Mouse (Mus musculus) CH12.LX (cell line): ENCODE data around the gene Eef1e1. TPM values are rescaled to one million over a fixed set of nuclear protein-coding genes. Genes with fewer than 3 reads are reported as not detected.

Experiments used
- DNase-seq: peaks from one replicate; pipeline ENCODE4 v3.0.0-alpha.2; 2013; ENCODE audit errors: extremely low read depth
- H3K27ac ChIP-seq: 2 replicates; pipeline ENCODE4 v1.5.1; 2012; ENCODE audit warnings: low read depth, mild to moderate bottlenecking, control low read depth, moderate library complexity; ENCODE audit not compliant: insufficient read depth
- H3K27me3 ChIP-seq: replicated peaks from 2 replicates; pipeline ENCODE3; 2012; ENCODE audit warnings: inconsistent platforms
- H3K36me3 ChIP-seq, 2 experiments: replicated peaks in 1 of 2; 2 replicates each; pipeline versions ENCODE3 to v1.6.1; 2012; ENCODE audit warnings: inconsistent platforms in 1 of 2, low read length in 1 of 2, mild to moderate bottlenecking in 1 of 2, mixed read lengths in 1 of 2, moderate library complexity in 1 of 2; ENCODE audit not compliant: control insufficient read depth in 1 of 2, insufficient read depth in 1 of 2
- H3K4me1 ChIP-seq, 2 experiments: 2 replicates each; pipeline ENCODE4 v1.6.1; 2012; ENCODE audit warnings: inconsistent platforms in 1 of 2, moderate library complexity in 1 of 2; ENCODE audit not compliant: insufficient read depth in 2 of 2, control insufficient read depth in 1 of 2
- H3K4me2 ChIP-seq: 2 replicates; pipeline ENCODE4 v1.6.1; 2012; ENCODE audit warnings: low read depth, mild to moderate bottlenecking, control low read depth; ENCODE audit not compliant: poor library complexity, insufficient read depth, severe bottlenecking
- H3K4me3 ChIP-seq, 3 experiments: fragments of 150-350 bp in 1 of 3; sonication (generic) in 1 of 3; replicated peaks in 1 of 3; 2 replicates each; pipeline versions ENCODE3 to v1.5.1; 2011 to 2012; ENCODE audit warnings: low read depth in 2 of 3, low read length in 2 of 3, mild to moderate bottlenecking in 2 of 3, moderate library complexity in 2 of 3, control low read depth in 1 of 3, improper control_type of control experiment in 1 of 3, inconsistent platforms in 1 of 3, mixed read lengths in 1 of 3; ENCODE audit not compliant: poor library complexity in 1 of 3
- H3K79me2 ChIP-seq: replicated peaks from 2 replicates; pipeline ENCODE4 v1.6.1; 2012; ENCODE audit warnings: mild to moderate bottlenecking, moderate library complexity; ENCODE audit not compliant: control insufficient read depth, poor library complexity, insufficient read depth, severe bottlenecking; ENCODE audit errors: extremely low read depth
- H3K9ac ChIP-seq: 2 replicates; pipeline ENCODE4 v1.6.1; 2012; ENCODE audit warnings: low read depth, mild to moderate bottlenecking, control low read depth, moderate library complexity; ENCODE audit not compliant: insufficient read depth
- H3K9me3 ChIP-seq: replicated peaks from 2 replicates; pipeline ENCODE3; 2012; ENCODE audit warnings: low read length, inconsistent platforms, mixed read lengths
- BHLHE40 ChIP-seq: IDR thresholded peaks from 2 replicates; pipeline ENCODE4 v1.6.1; 2011; ENCODE audit warnings: mild to moderate bottlenecking, low read depth, low read length, improper control_type of control experiment
- CHD1 ChIP-seq: IDR thresholded peaks from 2 replicates; pipeline ENCODE4 v1.6.1; 2012; ENCODE audit warnings: low read depth, low read length, improper control_type of control experiment, inconsistent platforms
- CHD2 ChIP-seq: IDR thresholded peaks from 2 replicates; pipeline ENCODE4 v1.6.1; 2011; ENCODE audit warnings: low read length, improper control_type of control experiment
- EP300 ChIP-seq: IDR thresholded peaks from 2 replicates; pipeline ENCODE4 v1.6.1; 2011; ENCODE audit warnings: low read length, improper control_type of control experiment
- ETS1 ChIP-seq: conservative IDR thresholded peaks from 2 replicates; pipeline ENCODE4 v1.6.1; 2012; ENCODE audit warnings: low read depth, mild to moderate bottlenecking, inconsistent platforms, low read length, improper control_type of control experiment, moderate library complexity
- GABPA ChIP-seq: IDR thresholded peaks from 2 replicates; pipeline ENCODE4 v1.6.1; 2012; ENCODE audit warnings: low read depth, low read length, improper control_type of control experiment, inconsistent platforms; ENCODE audit not compliant: insufficient replicate concordance
- HCFC1 ChIP-seq: IDR thresholded peaks from 2 replicates; pipeline ENCODE4 v1.6.1; 2012; ENCODE audit warnings: low read depth, mild to moderate bottlenecking, inconsistent platforms, low read length, improper control_type of control experiment
- IRF4 ChIP-seq: IDR thresholded peaks from 2 replicates; pipeline ENCODE4 v1.6.1; 2014; ENCODE audit warnings: low read depth, mild to moderate bottlenecking, inconsistent platforms, low read length, improper control_type of control experiment
- JUN ChIP-seq: IDR thresholded peaks from 2 replicates; pipeline ENCODE4 v1.6.1; 2011; ENCODE audit warnings: low read depth, mild to moderate bottlenecking, low read length, improper control_type of control experiment, moderate library complexity; ENCODE audit not compliant: insufficient read depth
- JUND ChIP-seq: conservative IDR thresholded peaks from 2 replicates; pipeline ENCODE4 v1.6.1; 2011; ENCODE audit warnings: low read depth, low read length, improper control_type of control experiment
- KAT2A ChIP-seq: IDR thresholded peaks from 2 replicates; pipeline ENCODE4 v1.6.1; 2012; ENCODE audit warnings: low read length, improper control_type of control experiment, inconsistent platforms; ENCODE audit not compliant: insufficient replicate concordance
- MAFK ChIP-seq: IDR thresholded peaks from 2 replicates; pipeline ENCODE4 v1.6.1; 2011; ENCODE audit warnings: low read length, improper control_type of control experiment; ENCODE audit not compliant: insufficient replicate concordance
- MAX ChIP-seq: IDR thresholded peaks from 2 replicates; pipeline ENCODE4 v1.6.1; 2011; ENCODE audit warnings: low read length, improper control_type of control experiment
- MAZ ChIP-seq: IDR thresholded peaks from 2 replicates; pipeline ENCODE4 v1.6.1; 2012; ENCODE audit warnings: low read depth, mild to moderate bottlenecking, inconsistent platforms, low read length, improper control_type of control experiment, moderate library complexity
- MEF2A ChIP-seq: IDR thresholded peaks from 2 replicates; pipeline ENCODE4 v1.6.1; 2014; ENCODE audit warnings: low read depth, mild to moderate bottlenecking, inconsistent platforms, low read length, improper control_type of control experiment, borderline replicate concordance
- NELFE ChIP-seq: IDR thresholded peaks from 2 replicates; pipeline ENCODE4 v1.6.1; 2011; ENCODE audit warnings: low read depth, low read length, improper control_type of control experiment
- NRF1 ChIP-seq: IDR thresholded peaks from 2 replicates; pipeline ENCODE4 v1.6.1; 2014; ENCODE audit warnings: low read depth, mild to moderate bottlenecking, inconsistent platforms, low read length, improper control_type of control experiment, moderate library complexity
- PAX5 ChIP-seq: IDR thresholded peaks from 2 replicates; pipeline ENCODE4 v1.6.1; 2012; ENCODE audit warnings: low read length, inconsistent platforms, mixed read lengths
- POLR2A ChIP-seq: IDR thresholded peaks from 2 replicates; pipeline ENCODE4 v1.6.1; 2011; ENCODE audit warnings: low read depth, mild to moderate bottlenecking, improper control_type of control experiment, low read length
- RAD21 ChIP-seq: IDR thresholded peaks from 2 replicates; pipeline ENCODE4 v1.6.1; 2011; ENCODE audit warnings: low read depth, mild to moderate bottlenecking, low read length, improper control_type of control experiment, moderate library complexity
- RCOR1 ChIP-seq: conservative IDR thresholded peaks from 2 replicates; pipeline ENCODE4 v1.6.1; 2012; ENCODE audit warnings: low read depth, mild to moderate bottlenecking, inconsistent platforms, low read length, improper control_type of control experiment
- SIN3A ChIP-seq: IDR thresholded peaks from 2 replicates; pipeline ENCODE4 v1.6.1; 2012; ENCODE audit warnings: low read length, improper control_type of control experiment, inconsistent platforms
- SMC3 ChIP-seq: IDR thresholded peaks from 2 replicates; pipeline ENCODE4 v1.6.1; 2011; ENCODE audit warnings: low read depth, low read length, improper control_type of control experiment
- TBP ChIP-seq: conservative IDR thresholded peaks from 2 replicates; pipeline ENCODE4 v1.6.1; 2011; ENCODE audit warnings: low read depth, low read length, improper control_type of control experiment
- USF1 ChIP-seq: IDR thresholded peaks from 2 replicates; pipeline ENCODE4 v1.6.1; 2014; ENCODE audit warnings: low read depth, mild to moderate bottlenecking, inconsistent platforms, low read length, improper control_type of control experiment
- USF2 ChIP-seq: conservative IDR thresholded peaks from 2 replicates; pipeline ENCODE4 v1.6.1; 2011; ENCODE audit warnings: low read depth, low read length, improper control_type of control experiment
- ZKSCAN1 ChIP-seq: IDR thresholded peaks from 2 replicates; pipeline ENCODE4 v1.6.1; 2012; ENCODE audit warnings: low read depth, inconsistent platforms, low read length, improper control_type of control experiment, borderline replicate concordance
- ZMIZ1 ChIP-seq: IDR thresholded peaks from 2 replicates; pipeline ENCODE4 v1.6.1; 2012; ENCODE audit warnings: low read depth, mild to moderate bottlenecking, inconsistent platforms, low read length, improper control_type of control experiment
- dilution Hi-C: fragments of 300-500 bp; cut with MboI; formaldehyde crosslinking; loops from 2 replicates; pipeline ENCODE4 v1.14.3; 2020; ENCODE audit warnings: low sequenced_read_pairs; ENCODE audit not compliant: extremely low pct_unique_long_range_greater_than_20kb, extremely low pct_ligation_motif_present
- in situ Hi-C: fragments of 300-500 bp; cut with MboI; formaldehyde crosslinking; loops from 3 replicates; pipeline ENCODE4 v1.14.3; 2019; ENCODE audit warnings: low sequenced_read_pairs, low pct_ligation_motif_present, low pct_unique_long_range_greater_than_20kb, mixed read lengths
- polyA plus RNA-seq: library from polyadenylated mRNA; unstranded; fragments of >175 nt; gene quantifications from 2 replicates; pipeline ENCODE4 v1.2.1, GENCODE M21; 2012; ENCODE audit warnings: low read depth; ENCODE audit not compliant: insufficient read length
- total RNA-seq, 2 experiments: library from RNA; depleted of rRNA; stranded (reverse); fragments of 300-350 nt in 1 of 2; fragments of >200 nt in 1 of 2; gene quantifications; 2 replicates each; pipeline ENCODE4 v1.2.3; 2012 to 2014

Gene Eef1e1
- total and polyA plus RNA-seq, 3 experiments = 123 to 151 (median 148) TPM

DNA sequence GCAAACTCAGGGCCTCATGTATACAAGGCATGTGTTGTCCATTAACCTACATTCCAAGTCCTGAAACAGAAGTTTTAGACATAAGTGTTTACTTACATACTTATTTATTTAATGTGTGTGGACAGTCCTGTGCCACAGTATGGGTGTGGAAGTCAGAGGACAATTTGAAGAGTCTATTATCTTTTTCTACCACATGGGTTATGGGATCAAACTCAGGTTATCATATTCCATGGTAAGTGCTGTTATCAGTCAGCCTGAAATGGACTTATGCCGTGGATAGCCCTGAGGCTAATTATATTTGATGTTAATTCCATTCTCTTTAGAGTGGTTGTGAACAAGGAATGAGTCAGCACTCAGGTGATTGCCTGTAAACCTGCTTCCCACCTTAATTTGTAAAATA, 5.9 kb upstream of the Eef1e1 start:
- in situ Hi-C loops = no loop called here

DNA sequence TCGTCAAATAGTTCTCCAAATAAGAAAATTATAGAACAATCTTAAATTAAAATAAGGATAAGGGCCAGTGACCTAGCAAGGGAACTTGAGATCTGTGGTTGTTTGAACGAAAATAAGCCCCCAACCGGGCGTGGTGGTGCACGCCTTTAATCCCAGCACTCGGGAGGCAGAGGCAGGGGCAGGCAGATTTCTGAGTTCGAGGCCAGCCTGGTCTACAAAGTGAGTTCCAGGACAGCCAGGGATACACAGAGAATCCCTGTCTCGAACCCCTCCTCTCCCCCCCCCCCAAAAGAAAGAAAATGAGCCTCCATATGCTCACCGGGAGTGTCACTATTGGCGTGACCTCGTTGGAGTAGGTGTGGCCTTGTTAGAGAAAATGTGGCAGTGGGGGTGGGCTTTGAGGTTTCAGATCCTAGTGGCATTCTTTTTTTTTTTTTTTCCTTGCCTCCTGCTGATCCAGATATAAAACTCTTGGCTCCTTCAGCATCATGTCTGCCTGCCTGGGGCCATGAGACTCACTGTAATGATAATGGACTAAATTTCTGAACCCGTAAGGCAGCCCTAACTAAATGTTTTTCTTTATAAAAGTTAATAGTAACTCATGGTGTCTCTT, 772 bp upstream of the Eef1e1 start:
- no peak for DNase-seq
- in situ Hi-C loops = no loop called here
- Histone ChIP-seq H3K4me3 (no peak overlapping the region), H3K9ac (no peak overlapping the region), H3K36me3 (peaks cover 12 to 25% of the 10 kb centered on the region in 2 experiments), H3K79me2 (peaks cover 29% of the 10 kb centered on the region), H3K27ac (no peak overlapping the region), H3K9me3 (peaks cover 8% of the 10 kb centered on the region), H3K4me1 (peaks cover 3 to 12% of the 10 kb centered on the region in 2 experiments; a peak in 3 of 4 replicates), H3K27me3 (no peaks in the 10 kb centered on the region), H3K4me2 (no peak overlapping the region)
- TF ChIP-seq TBP = no peak
- no peak for TF ChIP-seq JUN
- no peak for TF ChIP-seq MEF2A
- TF ChIP-seq ETS1 = no peak
- no peak for TF ChIP-seq JUND
- TF ChIP-seq GABPA = no peak
- TF ChIP-seq CHD1 = no peak
- TF ChIP-seq NELFE = no peak
- no peak for TF ChIP-seq EP300
- TF ChIP-seq USF2 = no peak
- TF ChIP-seq USF1 = no peak
- no peak for TF ChIP-seq ZMIZ1
- no peak for TF ChIP-seq BHLHE40
- dilution Hi-C loops = no loop called here

More for the DNA sequence above, 5.9 kb upstream of the Eef1e1 start:
- Histone ChIP-seq H3K9ac (no peak overlapping the region), H3K4me3 (no peak overlapping the region), H3K4me1 (peaks cover 0 to 6% of the 10 kb centered on the region in 2 experiments; a peak in 2 of 4 replicates), H3K4me2 (no peak overlapping the region), H3K9me3 (peaks cover 8% of the 10 kb centered on the region), H3K79me2 (no peaks in the 10 kb centered on the region), H3K36me3 (no peaks in the 10 kb centered on the region), H3K27ac (no peak overlapping the region), H3K27me3 (no peaks in the 10 kb centered on the region)
- TF ChIP-seq HCFC1 (no peak), RCOR1 (no peak), MAZ (no peak), PAX5 (no peak), ZKSCAN1 (no peak), MAFK (no peak), SIN3A (no peak), IRF4 (no peak), ZMIZ1 (no peak), MEF2A (no peak), NRF1 (no peak), MAX (no peak), GABPA (no peak), KAT2A (no peak), POLR2A (no peak), BHLHE40 (no peak), CHD2 (no peak), RAD21 (no peak), EP300 (no peak), SMC3 (no peak)
- no peak for DNase-seq
- dilution Hi-C loops = no loop called here
